Mouse (Mus musculus): ENCODE data around the gene Rhbdl1. TPM values are rescaled to one million over a fixed set of nuclear protein-coding genes. Genes with fewer than 3 reads are reported as not detected.

Gene Rhbdl1
- polyA plus RNA-seq, 1 experiment from 2014 or later = 1.6 TPM

DNA sequence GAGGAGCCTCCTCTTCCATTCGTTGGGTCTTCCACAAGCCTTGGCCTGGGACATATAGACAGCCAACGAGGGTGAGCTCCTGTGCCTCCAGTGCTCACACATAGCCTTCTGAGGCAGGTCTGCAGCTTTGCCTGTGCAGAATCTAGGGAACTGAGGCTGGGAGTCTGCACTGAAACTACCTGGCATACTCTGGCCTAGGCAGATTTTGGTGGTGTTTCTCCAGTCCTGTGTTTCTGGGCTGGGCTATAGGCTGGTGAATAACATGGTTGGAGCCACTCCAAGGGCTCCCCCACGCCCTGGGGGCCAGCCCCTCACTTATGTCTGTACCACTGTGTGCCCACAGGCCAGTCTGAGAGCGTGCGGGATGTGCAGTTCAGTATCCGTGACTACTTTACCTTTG, 11.8 kb downstream of the Rhbdl1 start:
- WGBS = 91% methylated on average over 6 of the region's 6 CpGs
- Histone ChIP-seq H3K36me3 (ENCODE audit: control insufficient read depth, insufficient read depth, low read length) (peaks cover 5% of the 10 kb centered on the region), H3K27me3 (replicated peaks; ENCODE audit: control insufficient read depth, insufficient read depth, low read length) (peaks cover 5% of the 10 kb centered on the region), H3K4me2 (ENCODE audit: low read depth, low read length) (no peak overlapping the region), H3K4me1 (ENCODE audit: control insufficient read depth, insufficient read depth, low read length) (peaks cover 31% of the 10 kb centered on the region), H3K9ac (ENCODE audit: low read depth, low read length) (no peak overlapping the region), H3K27ac (ENCODE audit: low read length) (no peak overlapping the region), H3K9me3 (ENCODE audit: control insufficient read depth, low read length) (no peaks in the 10 kb centered on the region), H3K4me3 (ENCODE audit: low read length) (no peak overlapping the region)
- no peak for ATAC-seq

DNA sequence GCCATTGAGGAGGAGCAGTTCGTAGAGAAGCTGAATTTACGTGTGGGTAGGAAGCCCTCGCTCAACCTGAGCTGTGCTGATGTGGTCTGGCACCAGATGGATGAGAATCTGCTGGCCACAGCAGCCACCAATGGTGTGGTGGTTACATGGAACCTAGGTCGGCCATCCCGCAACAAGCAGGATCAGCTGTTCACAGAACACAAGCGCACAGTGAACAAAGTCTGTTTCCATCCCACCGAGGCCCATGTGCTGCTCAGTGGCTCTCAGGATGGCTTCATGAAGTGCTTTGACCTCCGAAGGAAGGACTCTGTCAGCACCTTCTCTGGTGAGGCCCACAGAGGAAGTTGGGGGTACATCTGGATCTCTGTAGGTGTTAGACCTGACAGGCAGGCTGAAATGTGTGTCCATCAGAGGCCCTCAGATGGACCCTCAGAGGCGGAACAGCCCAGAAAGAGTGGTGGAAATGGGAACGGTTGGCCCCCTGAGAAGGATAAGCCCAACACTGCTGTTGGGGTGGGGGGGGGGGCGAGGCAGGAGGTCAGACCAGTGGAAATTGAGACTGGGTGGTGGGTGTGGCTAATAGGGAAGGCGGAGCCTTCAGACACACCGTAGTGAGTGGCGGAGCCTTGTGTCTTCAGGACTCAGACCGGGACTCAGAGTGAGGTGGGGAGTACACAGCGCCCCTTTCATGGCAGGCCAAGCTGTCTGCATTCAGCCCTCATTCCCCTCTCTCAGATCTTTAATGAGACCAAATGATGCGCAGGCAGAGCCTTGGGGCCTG, 12.5 kb downstream of the Rhbdl1 start:
- ATAC-seq = no peak
- no peaks in the 10 kb centered on the region for H3K9me3 ChIP-seq (ENCODE audit: control insufficient read depth, low read length)
- peaks cover 5% of the 10 kb centered on the region for H3K36me3 ChIP-seq (ENCODE audit: control insufficient read depth, insufficient read depth, low read length)
- 73% methylated on average over 17 of the region's 17 CpGs for WGBS
- H3K4me2 ChIP-seq (ENCODE audit: low read depth, low read length) = peak overlapping the region; percentile 92
- peak overlapping the region; percentile 53 for H3K4me3 ChIP-seq (ENCODE audit: low read length)
- no peak overlapping the region for H3K27ac ChIP-seq (ENCODE audit: low read length)
- H3K9ac ChIP-seq (ENCODE audit: low read depth, low read length) = peak overlapping the region; percentile 73
- H3K4me1 ChIP-seq (ENCODE audit: control insufficient read depth, insufficient read depth, low read length) = peaks cover 25% of the 10 kb centered on the region
- peaks cover 12% of the 10 kb centered on the region for H3K27me3 ChIP-seq (replicated peaks; ENCODE audit: control insufficient read depth, insufficient read depth, low read length)

DNA sequence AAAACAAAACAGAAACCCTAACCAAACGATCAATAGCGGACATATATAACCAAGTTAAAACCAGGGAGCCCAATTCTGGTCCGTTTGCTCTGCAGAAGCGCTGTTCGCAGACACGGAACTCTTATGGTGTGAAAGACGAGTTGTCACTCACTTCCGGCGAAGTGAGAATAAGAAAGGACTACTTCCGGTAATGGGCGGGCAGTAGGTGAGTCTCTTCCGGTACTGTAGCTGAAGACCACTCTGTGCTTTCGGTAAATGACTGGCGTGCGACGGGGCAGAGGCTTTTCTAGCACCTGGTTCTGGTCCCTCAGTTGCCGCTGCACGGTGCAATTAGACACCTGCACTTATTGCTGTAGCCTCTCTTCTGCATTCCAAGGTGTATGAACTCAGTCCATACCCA, 13.6 kb downstream of the Rhbdl1 start, which contains the start of gene Wdr24:
Wdr24 (plus strand) TSS at position 176 of the 400 bp plus-strand sequence.
- Histone ChIP-seq H3K4me1 (ENCODE audit: control insufficient read depth, insufficient read depth, low read length) (peaks cover 24% of the 10 kb centered on the region), H3K27me3 (replicated peaks; ENCODE audit: control insufficient read depth, insufficient read depth, low read length) (peaks cover 23% of the 10 kb centered on the region), H3K9ac (ENCODE audit: low read depth, low read length) (peak within 1 kb of the TSS; percentile 73), H3K4me2 (ENCODE audit: low read depth, low read length) (peak within 1 kb of the TSS; percentile 92), H3K4me3 (ENCODE audit: low read length) (peak within 1 kb of the TSS; percentile 53), H3K9me3 (ENCODE audit: control insufficient read depth, low read length) (no peaks in the 10 kb centered on the region), H3K36me3 (ENCODE audit: control insufficient read depth, insufficient read depth, low read length) (peaks cover 5% of the 10 kb centered on the region), H3K27ac (ENCODE audit: low read length) (peak within 1 kb of the TSS; percentile 43)
- peak; percentile 50; the same call in 1 of the 2 replicates for ATAC-seq
- WGBS = under 1% methylated on average over 18 of the region's 18 CpGs

DNA sequence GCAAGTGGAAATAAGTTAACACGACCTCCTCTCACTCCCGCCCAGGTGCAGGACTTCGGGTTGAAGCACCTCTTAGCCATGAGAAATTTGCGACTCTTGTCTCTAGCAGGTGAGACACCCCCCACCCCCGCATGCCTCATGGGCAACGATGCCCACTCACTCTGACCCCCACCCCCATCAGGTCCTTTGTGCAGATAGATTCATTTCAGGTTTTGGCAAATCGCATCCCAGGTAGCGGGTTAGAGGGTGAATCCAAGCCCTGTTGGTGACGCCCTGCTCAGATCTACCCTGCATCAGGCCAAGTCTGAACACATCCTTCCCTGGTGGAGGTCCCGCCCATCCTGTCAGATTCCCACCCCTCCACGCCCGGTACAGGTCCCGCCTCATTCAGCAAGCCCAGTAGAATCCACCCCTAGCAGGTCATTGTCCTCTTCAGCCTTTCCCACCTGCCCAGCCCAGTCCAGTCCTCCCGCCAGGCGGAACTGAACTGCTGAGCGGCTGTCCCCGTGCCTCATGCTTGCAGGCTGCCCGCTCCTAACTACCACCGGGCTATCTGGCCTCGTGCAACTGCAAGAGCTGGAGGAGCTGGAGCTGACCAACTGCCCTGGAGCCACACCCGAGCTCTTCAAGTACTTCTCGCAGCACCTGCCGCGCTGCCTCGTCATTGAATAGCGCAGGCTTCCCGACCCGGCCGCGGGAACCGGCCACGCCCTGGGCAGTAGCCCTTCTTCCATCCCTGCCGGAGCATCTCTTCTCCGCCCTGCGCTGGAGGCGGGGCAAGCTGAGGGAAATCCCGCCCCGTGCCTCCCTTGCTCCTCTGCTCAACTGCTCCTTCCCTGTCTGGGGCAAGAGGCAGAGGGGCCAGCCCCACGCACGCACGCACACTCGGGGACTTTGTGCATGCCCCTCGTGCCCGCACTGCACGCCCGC, 18.0 kb downstream of the Rhbdl1 start:
- no peak overlapping the region for H3K9ac ChIP-seq (ENCODE audit: low read depth, low read length)

DNA sequence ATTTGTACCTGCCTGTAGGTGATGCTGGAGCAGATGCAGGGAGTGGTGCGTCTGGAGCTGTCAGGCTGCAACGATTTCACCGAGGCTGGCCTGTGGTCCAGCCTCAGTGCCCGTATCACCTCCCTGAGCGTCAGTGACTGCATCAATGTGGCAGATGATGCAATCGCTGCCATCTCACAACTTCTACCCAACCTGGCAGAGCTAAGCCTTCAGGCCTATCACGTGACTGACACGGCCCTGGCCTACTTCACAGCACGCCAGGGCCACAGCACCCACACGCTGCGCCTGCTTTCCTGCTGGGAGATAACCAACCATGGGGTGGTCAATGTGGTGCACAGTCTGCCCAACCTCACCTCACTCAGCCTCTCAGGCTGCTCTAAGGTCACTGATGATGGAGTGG, 19.4 kb downstream of the Rhbdl1 start:
- peaks cover 33% of the 10 kb centered on the region for H3K27me3 ChIP-seq (replicated peaks; ENCODE audit: control insufficient read depth, insufficient read depth, low read length)
- H3K27ac ChIP-seq (ENCODE audit: low read length) = no peak overlapping the region
- H3K9ac ChIP-seq (ENCODE audit: low read depth, low read length) = no peak overlapping the region
- H3K4me1 ChIP-seq (ENCODE audit: control insufficient read depth, insufficient read depth, low read length) = peaks cover 6% of the 10 kb centered on the region; the same call in 1 of the 2 replicates
- no peak for ATAC-seq
- no peak overlapping the region for H3K4me3 ChIP-seq (ENCODE audit: low read length)
- WGBS = 81% methylated on average over 11 of the region's 11 CpGs
- H3K4me2 ChIP-seq (ENCODE audit: low read depth, low read length) = no peak overlapping the region
- no peaks in the 10 kb centered on the region for H3K9me3 ChIP-seq (ENCODE audit: control insufficient read depth, low read length)
- H3K36me3 ChIP-seq (ENCODE audit: control insufficient read depth, insufficient read depth, low read length) = no peaks in the 10 kb centered on the region

More for the DNA sequence above, 18.0 kb downstream of the Rhbdl1 start:
- Histone ChIP-seq H3K36me3 (ENCODE audit: control insufficient read depth, insufficient read depth, low read length) (no peaks in the 10 kb centered on the region), H3K27me3 (replicated peaks; ENCODE audit: control insufficient read depth, insufficient read depth, low read length) (peaks cover 33% of the 10 kb centered on the region), H3K4me3 (ENCODE audit: low read length) (peak overlapping the region; percentile 21), H3K9me3 (ENCODE audit: control insufficient read depth, low read length) (no peaks in the 10 kb centered on the region), H3K27ac (ENCODE audit: low read length) (no peak overlapping the region), H3K4me2 (ENCODE audit: low read depth, low read length) (peak overlapping the region; percentile 42), H3K4me1 (ENCODE audit: control insufficient read depth, insufficient read depth, low read length) (peaks cover 7% of the 10 kb centered on the region)
- peak; percentile 54 for ATAC-seq
- 7% methylated on average over 46 of the region's 46 CpGs for WGBS

DNA sequence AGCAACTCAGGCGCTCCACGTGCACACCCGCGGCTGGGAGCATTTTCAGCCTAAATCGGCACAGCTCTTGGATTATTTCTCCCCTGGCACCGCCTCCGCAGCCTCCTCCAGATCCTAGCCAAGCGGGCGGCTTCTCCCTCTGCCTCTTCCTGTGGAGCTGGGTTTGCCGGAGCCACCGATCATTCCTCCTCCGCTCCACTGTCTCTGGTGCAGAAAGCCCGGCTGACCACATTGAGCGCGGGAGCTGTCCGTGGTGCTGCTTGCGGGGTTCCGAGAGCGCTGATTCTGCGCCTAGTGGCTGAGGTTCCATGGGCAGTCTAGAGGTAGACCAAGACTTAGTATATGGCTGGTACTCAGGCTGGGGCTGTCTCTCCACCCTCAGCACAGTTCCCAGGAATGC, 23.6 kb downstream of the Rhbdl1 start:
- no peak overlapping the region for H3K27ac ChIP-seq (ENCODE audit: low read length)
- no peak overlapping the region for H3K4me3 ChIP-seq (ENCODE audit: low read length)
- peak; percentile 39 for ATAC-seq
- H3K9ac ChIP-seq (ENCODE audit: low read depth, low read length) = no peak overlapping the region
- no peaks in the 10 kb centered on the region for H3K36me3 ChIP-seq (ENCODE audit: control insufficient read depth, insufficient read depth, low read length)
- no peak overlapping the region for H3K4me2 ChIP-seq (ENCODE audit: low read depth, low read length)
- H3K9me3 ChIP-seq (ENCODE audit: control insufficient read depth, low read length) = no peaks in the 10 kb centered on the region
- H3K4me1 ChIP-seq (ENCODE audit: control insufficient read depth, insufficient read depth, low read length) = peaks cover 9% of the 10 kb centered on the region
- 2% methylated on average over 20 of the region's 20 CpGs for WGBS
- H3K27me3 ChIP-seq (replicated peaks; ENCODE audit: control insufficient read depth, insufficient read depth, low read length) = peaks cover 33% of the 10 kb centered on the region

DNA sequence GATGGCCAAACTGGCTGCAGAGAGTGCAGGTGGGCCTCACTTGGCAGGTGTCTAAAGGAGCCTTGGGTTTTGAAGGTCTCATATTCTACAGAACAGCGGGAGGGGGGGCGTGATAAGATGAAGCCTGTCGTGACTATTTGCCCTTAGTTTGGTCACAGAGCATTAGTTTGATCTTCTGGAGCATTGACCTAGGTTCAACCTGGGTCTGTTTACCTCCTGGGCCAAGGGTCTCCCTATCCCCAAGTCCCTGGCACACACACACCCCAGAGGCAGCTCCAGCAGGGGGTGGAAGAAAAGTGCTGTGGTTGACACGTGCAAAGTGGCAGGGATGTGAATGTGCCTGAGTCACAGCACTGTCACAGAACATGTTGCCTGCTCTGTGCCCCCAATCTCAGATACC, 26.2 kb downstream of the Rhbdl1 start:
- no peaks in the 10 kb centered on the region for H3K36me3 ChIP-seq (ENCODE audit: control insufficient read depth, insufficient read depth, low read length)
- WGBS = 67% methylated on average over 4 of the region's 4 CpGs
- no peak overlapping the region for H3K27ac ChIP-seq (ENCODE audit: low read length)
- H3K27me3 ChIP-seq (replicated peaks; ENCODE audit: control insufficient read depth, insufficient read depth, low read length) = peaks cover 22% of the 10 kb centered on the region
- no peak overlapping the region for H3K9ac ChIP-seq (ENCODE audit: low read depth, low read length)
- no peak overlapping the region for H3K4me3 ChIP-seq (ENCODE audit: low read length)
- H3K4me1 ChIP-seq (ENCODE audit: control insufficient read depth, insufficient read depth, low read length) = peaks cover 11% of the 10 kb centered on the region
- ATAC-seq = no peak
- H3K4me2 ChIP-seq (ENCODE audit: low read depth, low read length) = no peak overlapping the region
- no peaks in the 10 kb centered on the region for H3K9me3 ChIP-seq (ENCODE audit: control insufficient read depth, low read length)

DNA sequence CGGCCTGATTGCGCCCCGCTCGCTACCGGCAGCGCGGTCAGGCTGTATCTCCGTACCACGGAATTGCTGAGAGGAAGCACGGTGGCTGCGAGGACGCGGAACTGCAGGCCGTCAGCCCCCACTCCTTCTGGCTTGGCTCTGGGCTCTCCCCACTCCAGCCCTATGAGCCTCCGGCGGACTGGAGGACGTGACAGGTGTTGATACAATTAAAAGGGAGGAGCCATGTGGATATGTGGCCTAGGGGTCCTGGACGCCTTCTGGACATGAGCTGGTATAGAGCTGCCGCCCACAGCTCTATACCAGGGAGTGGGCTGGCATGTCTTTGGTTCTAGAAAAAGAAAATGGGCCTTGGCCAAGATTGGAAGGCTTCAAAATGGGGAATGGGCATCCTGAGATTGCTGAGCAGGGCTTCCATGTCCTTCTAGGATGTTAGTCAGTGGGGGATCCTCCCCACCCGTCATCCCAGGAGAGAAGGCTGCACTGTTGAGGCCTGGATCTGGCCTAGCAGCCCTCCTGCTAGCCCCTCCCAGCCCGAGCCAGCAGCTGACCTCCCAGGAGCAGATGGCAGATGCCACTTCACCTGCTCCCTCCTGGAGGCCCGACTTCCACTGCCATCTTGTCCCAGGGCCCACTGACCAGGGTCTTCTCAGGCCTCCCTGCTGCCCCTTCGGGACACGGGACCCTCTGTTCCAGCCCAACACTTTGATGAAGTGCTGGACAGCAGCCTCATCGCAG, 27.3 kb downstream of the Rhbdl1 start:
- Histone ChIP-seq H3K4me2 (ENCODE audit: low read depth, low read length) (peak overlapping the region; percentile 96), H3K27ac (ENCODE audit: low read length) (no peak overlapping the region), H3K4me1 (ENCODE audit: control insufficient read depth, insufficient read depth, low read length) (peaks cover 11% of the 10 kb centered on the region), H3K27me3 (replicated peaks; ENCODE audit: control insufficient read depth, insufficient read depth, low read length) (peaks cover 22% of the 10 kb centered on the region), H3K4me3 (ENCODE audit: low read length) (peak overlapping the region; percentile 71), H3K9ac (ENCODE audit: low read depth, low read length) (peak overlapping the region; percentile 64), H3K36me3 (ENCODE audit: control insufficient read depth, insufficient read depth, low read length) (no peaks in the 10 kb centered on the region), H3K9me3 (ENCODE audit: control insufficient read depth, low read length) (no peaks in the 10 kb centered on the region)
- WGBS = 13% methylated on average over 25 of the region's 25 CpGs
- ATAC-seq = peak; percentile 19; the same call in 1 of the 2 replicates

Measured in intestine, embryonic 16.5 days (tissue).